Mouse (Mus musculus) layer of hippocampus, adult 6 months (tissue): Measurements from ENCODE around the gene Prkd1. TPM values are rescaled to one million over a fixed set of nuclear protein-coding genes. Genes with fewer than 3 reads are reported as not detected.

Source experiments
- long read RNA-seq, 2 experiments: library from polyadenylated mRNA; unstranded; transcript quantifications; one replicate each; pipeline ENCODE4 v2.0.0; 2019 to 2020
- polyA plus RNA-seq: library from polyadenylated mRNA; unstranded; fragments of <200 nt; fragmentation: Nextera tagmentation; gene quantifications from 2 replicates; pipeline ENCODE4 v1.2.3, GENCODE M21; 2021

Prkd1 gene
- 4.4 and 4.6 TPM in 2 replicates for polyA plus RNA-seq
- long read RNA-seq, experiment 1, transcript Prkd1-201 (19 exons, 3,653 nt) = major isoform, 5 of 18 reads
- long read RNA-seq, experiment 1, partial matches to known transcripts = 9 of 18 reads
- long read RNA-seq, experiment 1, other reads (novel, unspliced or antisense) = 4 of 18 reads
- long read RNA-seq, experiment 2, transcript Prkd1-201 (19 exons, 3,653 nt) = major isoform, 37 of 70 reads
- long read RNA-seq, experiment 2, partial matches to known transcripts = 5 of 70 reads
- long read RNA-seq, experiment 2, other reads (novel, unspliced or antisense) = 28 of 70 reads

GRCm38 (mm10) chr12:50648671-50649541 is at the start of gene Prkd1:
Gene Prkd1 (minus strand): TSS chr12:50649098.

